Mouse (Mus musculus): ENCODE results near the gene Cdhr2.

GRCm38 (mm10) chr13:54702507-54702906 is 1.2 kb downstream of the Cdhr2 start:
- no peak for TF ChIP-seq POLR2A (IDR thresholded peaks at IDR 0.05; ENCODE audit: insufficient read depth, low read depth, low read length)
- no peak for TF ChIP-seq CTCF (IDR thresholded peaks at IDR 0.05)

All from heart, adult 2 months (tissue).